ENCODE assay signal across 11 mouse cellular contexts in genomic region chr6:114283927-114284703, GRCm38 (mm10). TPM values are rescaled to one million over a fixed set of nuclear protein-coding genes. Genes with fewer than 3 reads are reported as not detected.
DNase-seq lines count a peak whose midpoint lies in the region; ATAC-seq and TF ChIP-seq lines count a peak whose summit lies in the region.
"Had no signal": no experiment of that assay in that cellular context is flagged by ENCODE, and none has a peak within 500 bp of the region (broad histone marks: within the 10 kb centered on the region; RNA-seq: fewer than 3 reads in every experiment).

No protein-coding gene starts in this region.

- TF ChIP-seq POLR2A in cerebellum, adult 2 months (IDR thresholded peaks at IDR 0.05; ENCODE audit: borderline replicate concordance, insufficient read depth, low read length), result 0 out of 2 replicates have a peak, but pooled peaks have one; percentile 29

- H3K9me3 ChIP-seq in forebrain, embryonic 11.5 days (ENCODE audit: control insufficient read depth, low read length), result no peaks in the 10 kb centered on the region
- H3K9me3 ChIP-seq in neural tube, embryonic 11.5 days (ENCODE audit: control insufficient read depth, low read length), result no peaks in the 10 kb centered on the region
- H3K9me3 ChIP-seq: kidney, embryonic 15.5 days had no signal

- peak; percentile 40 to 44 for DNase-seq in cerebellum, adult 2 months
- DNase-seq in cerebellum, adult 11 months, result no peak
- DNase-seq in forebrain, embryonic 11.5 days (ENCODE audit: low spot score), result no peak
- DNase-seq in layer of hippocampus, postnatal 36 days, result peak; percentile 69 to 73
- no peak for DNase-seq in neural tube, embryonic 11.5 days (ENCODE audit: low spot score)
- DNase-seq in urinary bladder, adult 18-20 months (ENCODE audit: low spot score in 2 of 2), result no peak
- no peak for DNase-seq in heart, adult 11 months
- no peak for DNase-seq in adrenal gland, postnatal 10 days
- DNase-seq: heart, adult 2 months; lung, adult 18-20 months had no signal

- H3K27ac ChIP-seq in cerebellum, adult 2 months (ENCODE audit: insufficient read depth, low read length), result peak overlapping the region; percentile 93; the same call in 1 of the 2 replicates
- H3K27ac ChIP-seq in forebrain, embryonic 11.5 days (ENCODE audit: low read depth, low read length), result no peak overlapping the region
- H3K27ac ChIP-seq in neural tube, embryonic 11.5 days (ENCODE audit: low read depth, low read length), result no peak overlapping the region
- H3K27ac ChIP-seq: heart, adult 2 months; kidney, embryonic 15.5 days had no signal

- H3K27me3 ChIP-seq in cerebellum, adult 2 months (ENCODE audit: control insufficient read depth, insufficient read depth, low read length), result no peaks in the 10 kb centered on the region; the same call in 1 of the 2 replicates
- H3K27me3 ChIP-seq in forebrain, embryonic 11.5 days (ENCODE audit: control insufficient read depth, insufficient read depth, low read length), result peaks cover 16% of the 10 kb centered on the region
- peaks cover 41% of the 10 kb centered on the region for H3K27me3 ChIP-seq in neural tube, embryonic 11.5 days (ENCODE audit: control insufficient read depth, insufficient read depth, low read length)

- peak overlapping the region; percentile 64; the same call in 1 of the 2 replicates for H3K4me2 ChIP-seq in forebrain, embryonic 11.5 days (ENCODE audit: low read depth, low read length, severe bottlenecking)
- H3K4me2 ChIP-seq in neural tube, embryonic 11.5 days (ENCODE audit: low read depth), result peak overlapping the region; percentile 59
- H3K4me2 ChIP-seq: kidney, embryonic 15.5 days had no signal

- peak overlapping the region; percentile 1 for H3K4me3 ChIP-seq in cerebellum, adult 2 months (replicated peaks; ENCODE audit: insufficient read depth, low read depth, low read length)
- H3K4me3 ChIP-seq in forebrain, embryonic 11.5 days (ENCODE audit: low read depth, low read length), result peak overlapping the region; percentile 44
- H3K4me3 ChIP-seq in neural tube, embryonic 11.5 days (ENCODE audit: low read depth, low read length), result peak overlapping the region; percentile 38
- H3K4me3 ChIP-seq: heart, adult 2 months; kidney, embryonic 15.5 days had no signal

- no peaks in the 10 kb centered on the region for H3K36me3 ChIP-seq in forebrain, embryonic 11.5 days (ENCODE audit: control insufficient read depth, insufficient read depth, low read length)
- no peaks in the 10 kb centered on the region for H3K36me3 ChIP-seq in neural tube, embryonic 11.5 days (ENCODE audit: control insufficient read depth, insufficient read depth, low read length)
- H3K36me3 ChIP-seq: kidney, embryonic 15.5 days had no signal

- no peaks in the 10 kb centered on the region for H3K4me1 ChIP-seq in cerebellum, adult 2 months (ENCODE audit: control insufficient read depth, insufficient read depth, low read length)
- H3K4me1 ChIP-seq in forebrain, embryonic 11.5 days (replicated peaks; ENCODE audit: control insufficient read depth, insufficient read depth, low read length), result peaks cover 7% of the 10 kb centered on the region; the same call in 1 of the 2 replicates
- 0 out of 2 replicates have a peak, but pooled peaks cover 2% of the 10 kb centered on the region for H3K4me1 ChIP-seq in neural tube, embryonic 11.5 days (ENCODE audit: control insufficient read depth, insufficient read depth, low read length)

- ATAC-seq in forebrain, embryonic 11.5 days (replicated peaks; ENCODE audit: low FRiP score), result no peak
- no peak for ATAC-seq in neural tube, embryonic 11.5 days (ENCODE audit: insufficient read depth, low FRiP score, low TSS enrichment)

- 64% methylated on average over 10 of the region's 10 CpGs for WGBS in cerebellum, adult 2 months
- WGBS in forebrain, embryonic 11.5 days, result 38% methylated on average over 10 of the region's 10 CpGs
- 40% methylated on average over 10 of the region's 10 CpGs for WGBS in neural tube, embryonic 11.5 days

- peak overlapping the region; percentile 65 for H3K9ac ChIP-seq in forebrain, embryonic 11.5 days (ENCODE audit: low read length)
- peak overlapping the region; percentile 51 for H3K9ac ChIP-seq in neural tube, embryonic 11.5 days (ENCODE audit: low read length)
- H3K9ac ChIP-seq: kidney, embryonic 15.5 days had no signal

- no peak for TF ChIP-seq CTCF in cerebellum, adult 2 months (IDR thresholded peaks at IDR 0.05; ENCODE audit: borderline replicate concordance, insufficient read depth, low read depth, low read length)

RNA-seq across cellular contexts. Expression of gene Slc6a1, which starts 1.7 kb away (rescaled TPM):
- polyA plus RNA-seq in cerebellum, adult 2 months (2012; rRNA removed), result 483 and 522 TPM in 2 replicates
- polyA plus RNA-seq in forebrain, embryonic 11.5 days (2014; fragmentation: Nextera tagmentation; extraction: Ambion mirVana), result 22.0 and 26.1 TPM in 2 replicates
- 100 to 1,000 TPM; 279 to 280 TPM for total RNA-seq in layer of hippocampus, postnatal 36 days (2021)
- 9.8 and 11.5 TPM in 2 replicates for polyA plus RNA-seq in neural tube, embryonic 11.5 days (2014; fragmentation: Nextera tagmentation; extraction: Ambion mirVana)
- under 1 TPM; 0.06 to 0.27 TPM for total RNA-seq in adrenal gland, postnatal 10 days (2021)

Comparison
In these comparisons a context has a peak if more than half of its experiments do, and no peak if none do; other contexts are left out.
1. DNase-seq: peak in cerebellum, adult 2 months (2 of 2) and layer of hippocampus, postnatal 36 days (2 of 2); none in cerebellum, adult 11 months (single experiment), forebrain, embryonic 11.5 days (single experiment), neural tube, embryonic 11.5 days (single experiment), urinary bladder, adult 18-20 months (0 of 2), heart, adult 11 months (single experiment) and adrenal gland, postnatal 10 days (single experiment).
2. RNA of gene Slc6a1, which starts 1.7 kb away (polyA plus RNA-seq): 483 to 522 TPM in cerebellum, adult 2 months; 22.0 to 26.1 TPM in forebrain, embryonic 11.5 days and 9.8 to 11.5 TPM in neural tube, embryonic 11.5 days; every median in the first group is over 10 times any median in the second.
3. Peak in every context shown above with its lines, with median percentiles within 50 percentile points of each other: H3K4me3 ChIP-seq.